Mouse (Mus musculus) kidney, postnatal 0 days (tissue): ENCODE measurements around the gene Arhgef33. TPM values are rescaled to one million over a fixed set of nuclear protein-coding genes. Genes with fewer than 3 reads are reported as not detected.

Source experiments
- ATAC-seq: fragments of 200-750 bp; cut with Nextera tagmentation; replicated peaks from 2 replicates; pipeline ENCODE4 v1.8.0; 2017; ENCODE audit warnings: low read depth, moderate number of reproducible peaks, moderate TSS enrichment, moderate library complexity; ENCODE audit not compliant: low FRiP score
- DNase-seq: peaks from one replicate; pipeline ENCODE4 v3.0.0-alpha.2; 2016; ENCODE audit warnings: low spot score
- H3K27ac ChIP-seq: fragments of 300-500 bp; sonication (generic); 2 replicates; pipeline ENCODE4 v1.5.1; 2014; ENCODE audit warnings: mild to moderate bottlenecking
- H3K27me3 ChIP-seq: fragments of 300-500 bp; sonication (generic); 2 replicates; pipeline ENCODE4 v1.6.1; 2014; ENCODE audit warnings: low read length, mixed read lengths; ENCODE audit not compliant: insufficient read depth
- H3K36me3 ChIP-seq: fragments of 300-500 bp; sonication (generic); 2 replicates; pipeline ENCODE4 v1.6.1; 2014; ENCODE audit warnings: low read length, mixed read lengths; ENCODE audit not compliant: insufficient read depth
- H3K4me1 ChIP-seq: fragments of 300-500 bp; sonication (generic); replicated peaks from 2 replicates; pipeline ENCODE4 v1.6.1; 2014; ENCODE audit warnings: antibody characterized with exemption, low read length, mixed read lengths; ENCODE audit not compliant: insufficient read depth
- H3K4me2 ChIP-seq: fragments of 300-500 bp; sonication (generic); 2 replicates; pipeline ENCODE4 v1.6.1; 2014; ENCODE audit warnings: mild to moderate bottlenecking, low read length, moderate library complexity, mixed read lengths
- H3K4me3 ChIP-seq: fragments of 300-500 bp; sonication (generic); replicated peaks from 2 replicates; pipeline ENCODE4 v1.5.1; 2014; ENCODE audit warnings: low read depth, low read length
- H3K9ac ChIP-seq: fragments of 300-500 bp; sonication (generic); 2 replicates; pipeline ENCODE4 v1.6.1; 2014; ENCODE audit warnings: low read depth, low read length
- H3K9me3 ChIP-seq: fragments of 300-500 bp; sonication (generic); replicated peaks from 2 replicates; pipeline ENCODE4 v1.6.1; 2016; ENCODE audit warnings: low read length, inconsistent platforms, mixed read lengths
- CTCF ChIP-seq: IDR thresholded peaks from 2 replicates; pipeline ENCODE4 v1.5.1; 2016; ENCODE audit warnings: antibody characterized with exemption, low read depth, mild to moderate bottlenecking, moderate library complexity
- WGBS: fragments of 180-500 bp; shearing (Covaris S2); extraction: QIAGEN DNeasy Blood & Tissue Kit; methylation state at CpG from one replicate; pipeline ENCODE4 v1.1.7; 2014; 5-methylcytosine and 5-hydroxymethylcytosine counted together
- polyA plus RNA-seq: library from polyadenylated mRNA; unstranded; fragments of >200 nt; fragmentation: Nextera tagmentation; extraction: Ambion mirVana; gene quantifications from 2 replicates; pipeline ENCODE4 v1.2.1, GENCODE M21; 2015

Gene Arhgef33
- polyA plus RNA-seq, 1 experiment from 2014 or later: 2.3 TPM

DNA sequence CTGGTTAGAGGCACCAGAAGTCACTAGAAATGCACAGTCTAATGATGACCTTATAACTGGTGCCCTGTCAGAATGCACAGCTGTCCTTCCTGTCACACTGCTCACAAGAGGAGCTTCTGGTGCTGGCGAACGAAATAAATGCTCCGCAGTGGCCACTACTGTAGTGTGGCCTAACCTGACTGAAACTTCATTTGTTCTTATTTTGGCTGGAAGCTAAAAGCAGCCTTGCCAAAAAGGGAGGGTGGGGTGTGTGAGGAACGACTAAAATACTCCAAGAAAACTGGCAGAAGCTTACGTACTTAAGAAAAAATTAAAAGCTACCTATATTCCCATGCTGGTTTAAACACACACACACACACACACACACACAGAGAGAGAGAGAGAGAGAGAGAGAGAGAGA is 119.7 kb downstream of the Arhgef33 start:
- no peaks in the 10 kb centered on the region for H3K27me3 ChIP-seq
- DNase-seq (no peak), ATAC-seq (no peak)
- H3K9ac ChIP-seq: no peak overlapping the region
- no peak overlapping the region for H3K4me3 ChIP-seq
- no peak overlapping the region for H3K4me2 ChIP-seq
- H3K36me3 ChIP-seq: peaks cover 10% of the 10 kb centered on the region
- H3K9me3 ChIP-seq: no peaks in the 10 kb centered on the region
- H3K4me1 ChIP-seq: no peaks in the 10 kb centered on the region; the same call in 1 of the 2 replicates
- no peak for TF ChIP-seq CTCF
- WGBS: 65% methylated on average over 5 of the region's 5 CpGs
- no peak overlapping the region for H3K27ac ChIP-seq

- ATAC-seq: no peak
- Histone ChIP-seq H3K9me3 (no peaks in the 10 kb centered on the region), H3K9ac (no peak overlapping the region), H3K4me1 (no peaks in the 10 kb centered on the region; the same call in 1 of the 2 replicates), H3K4me3 (no peak overlapping the region), H3K27me3 (no peaks in the 10 kb centered on the region), H3K27ac (peak overlapping the region; percentile 54; the same call in 1 of the 2 replicates), H3K4me2 (no peak overlapping the region), H3K36me3 (peaks cover under 1% of the 10 kb centered on the region)
- DNase-seq: peak; percentile 28
- WGBS: 60% methylated on average over 2 of the region's 2 CpGs
- no peak for TF ChIP-seq CTCF
Observed at GRCm38 (mm10) chr17:80427966-80428365, 120.8 kb downstream of the Arhgef33 start.

DNA sequence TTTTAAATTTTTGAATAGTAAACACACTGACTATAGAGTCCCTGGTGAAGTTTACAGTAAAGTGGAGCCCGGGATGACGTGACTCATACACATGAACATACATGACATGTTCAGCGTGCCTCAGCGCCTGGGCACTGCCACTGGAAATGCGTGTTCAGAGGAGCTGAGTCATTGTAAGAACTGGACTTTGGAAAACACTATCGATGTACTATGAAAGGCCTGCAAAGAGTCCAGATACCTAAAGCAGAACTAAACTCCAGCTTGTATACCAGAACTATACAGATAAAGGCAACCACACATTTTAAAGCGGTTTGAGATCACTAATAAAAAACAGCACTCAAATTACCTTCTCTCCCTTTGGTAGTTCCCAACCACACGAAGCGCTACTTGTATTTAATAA is 124.8 kb downstream of the Arhgef33 start:
- Histone ChIP-seq H3K4me3 (no peak overlapping the region), H3K36me3 (0 out of 2 replicates have a peak, but pooled peaks cover 12% of the 10 kb centered on the region), H3K27me3 (no peaks in the 10 kb centered on the region), H3K9me3 (no peaks in the 10 kb centered on the region), H3K4me2 (no peak overlapping the region), H3K9ac (no peak overlapping the region), H3K4me1 (no peaks in the 10 kb centered on the region; the same call in 1 of the 2 replicates), H3K27ac (no peak overlapping the region)
- ATAC-seq (no peak), DNase-seq (no peak)
- no peak for TF ChIP-seq CTCF
- 92% methylated on average over 9 of the region's 9 CpGs for WGBS

DNA sequence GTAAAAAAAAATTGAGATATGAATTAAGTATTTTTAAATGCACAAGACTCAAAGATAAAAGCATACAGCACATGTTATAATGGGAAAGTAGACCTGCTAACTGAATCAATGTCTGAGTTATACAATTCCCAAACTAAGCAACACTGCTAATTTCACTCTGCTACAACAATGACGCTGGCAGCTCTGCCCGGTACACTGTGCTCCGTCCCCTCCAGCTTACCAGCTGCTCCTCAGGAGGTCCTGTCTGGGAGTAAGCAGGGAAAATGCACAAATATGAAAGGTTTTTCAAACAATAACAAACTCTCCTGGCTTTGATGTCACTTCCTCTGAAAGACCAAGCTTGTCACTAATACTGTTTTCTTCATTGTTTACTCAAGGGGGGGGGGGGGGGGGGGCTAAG is 127.2 kb downstream of the Arhgef33 start:
- H3K27ac ChIP-seq: no peak overlapping the region
- H3K27me3 ChIP-seq: no peaks in the 10 kb centered on the region
- no peaks in the 10 kb centered on the region for H3K4me1 ChIP-seq
- no peaks in the 10 kb centered on the region for H3K9me3 ChIP-seq
- H3K36me3 ChIP-seq: peaks cover 19% of the 10 kb centered on the region; the same call in 1 of the 2 replicates
- 49% methylated on average over 3 of the region's 3 CpGs for WGBS
- ATAC-seq (no peak), DNase-seq (no peak)
- TF ChIP-seq CTCF: no peak
- no peak overlapping the region for H3K9ac ChIP-seq
- no peak overlapping the region for H3K4me2 ChIP-seq
- no peak overlapping the region for H3K4me3 ChIP-seq

GRCm38 (mm10) chr17:80435680-80436079 is 128.5 kb downstream of the Arhgef33 start:
- Histone ChIP-seq H3K27me3 (no peaks in the 10 kb centered on the region), H3K4me1 (no peaks in the 10 kb centered on the region), H3K9ac (no peak overlapping the region), H3K4me2 (no peak overlapping the region), H3K27ac (no peak overlapping the region), H3K36me3 (peaks cover 19% of the 10 kb centered on the region; the same call in 1 of the 2 replicates), H3K9me3 (no peaks in the 10 kb centered on the region), H3K4me3 (no peak overlapping the region)
- WGBS: 74% methylated on average over 5 of the region's 5 CpGs
- no peak for TF ChIP-seq CTCF
- ATAC-seq (no peak), DNase-seq (no peak)

DNA sequence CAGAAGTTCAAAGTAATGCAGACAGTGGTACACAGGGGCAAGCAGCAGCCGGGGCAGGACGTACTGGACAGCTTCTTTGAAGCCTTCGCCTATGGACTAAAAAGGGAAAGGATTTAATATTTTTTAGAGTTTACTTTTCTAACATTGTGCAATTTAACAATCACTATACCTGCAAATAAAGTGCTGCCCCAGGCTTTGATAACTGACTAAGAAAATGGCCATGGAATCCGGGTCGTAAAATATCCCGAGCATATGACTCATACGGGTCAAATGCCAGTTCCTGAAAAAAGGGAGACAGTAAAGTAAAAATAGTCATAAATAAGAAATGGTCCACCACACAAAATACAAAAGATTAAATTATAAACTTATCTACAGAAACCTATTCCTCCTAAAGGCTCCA is 138.2 kb downstream of the Arhgef33 start:
- Histone ChIP-seq H3K4me1 (no peaks in the 10 kb centered on the region), H3K4me3 (no peak overlapping the region), H3K27ac (no peak overlapping the region), H3K9me3 (no peaks in the 10 kb centered on the region), H3K36me3 (peaks cover 38% of the 10 kb centered on the region; the same call in 1 of the 2 replicates), H3K4me2 (no peak overlapping the region), H3K9ac (no peak overlapping the region), H3K27me3 (no peaks in the 10 kb centered on the region)
- no peak for ATAC-seq
- WGBS: 75% methylated on average over 7 of the region's 7 CpGs
- no peak for DNase-seq
- no peak for TF ChIP-seq CTCF

GRCm38 (mm10) chr17:80446470-80446869 is 139.3 kb downstream of the Arhgef33 start:
- H3K36me3 ChIP-seq: peaks cover 35% of the 10 kb centered on the region; the same call in 1 of the 2 replicates
- no peak for ATAC-seq

More at GRCm38 (mm10) chr17:80446470-80446869, 139.3 kb downstream of the Arhgef33 start:
- Histone ChIP-seq H3K27me3 (no peaks in the 10 kb centered on the region), H3K9me3 (no peaks in the 10 kb centered on the region), H3K4me2 (no peak overlapping the region), H3K27ac (no peak overlapping the region), H3K9ac (no peak overlapping the region), H3K4me3 (no peak overlapping the region), H3K4me1 (no peaks in the 10 kb centered on the region)
- no peak for DNase-seq
- 75% methylated on average over 5 of the region's 5 CpGs for WGBS
- TF ChIP-seq CTCF: no peak

Other genes with a start within 250 kb of the Arhgef33 start
- 42.2 and 48.0 TPM in 2 replicates for gene Hnrnpll, start 245.1 kb upstream of the Arhgef33 start, polyA plus RNA-seq
- 25.4 and 29.7 TPM in 2 replicates for gene Galm, start 179.9 kb upstream of the Arhgef33 start, polyA plus RNA-seq
- 422 and 451 TPM in 2 replicates for gene Srsf7, start 100.1 kb upstream of the Arhgef33 start, polyA plus RNA-seq
- not detected in 2 replicates for gene Ttc39d, start 99.9 kb upstream of the Arhgef33 start, polyA plus RNA-seq
- 29.7 and 32.1 TPM in 2 replicates for gene Gemin6, start 83.0 kb upstream of the Arhgef33 start, polyA plus RNA-seq
- gene Morn2, start 17.2 kb upstream of the Arhgef33 start, polyA plus RNA-seq: 38.8 and 41.6 TPM in 2 replicates
- gene Dhx57, start 16.9 kb upstream of the Arhgef33 start, polyA plus RNA-seq: 7.9 and 8.0 TPM in 2 replicates
- gene Gm10190, start 66.1 kb downstream of the Arhgef33 start, polyA plus RNA-seq: 2.6 and 2.8 TPM in 2 replicates
- 4.3 and 4.8 TPM in 2 replicates for gene Sos1, start 173.0 kb downstream of the Arhgef33 start, polyA plus RNA-seq